Mouse (Mus musculus): ENCODE results near the gene Fgf14.

The Fgf14 gene

GRCm38 (mm10) chr14:124328391-124328790, 348.5 kb downstream of the Fgf14 start:
- Histone ChIP-seq H3K27me3 (ENCODE audit: control insufficient read depth, insufficient read depth, low read length, poor library complexity, severe bottlenecking) (no peaks in the 10 kb centered on the region), H3K36me3 (ENCODE audit: control insufficient read depth, insufficient read depth, low read length, poor library complexity, severe bottlenecking) (no peaks in the 10 kb centered on the region)
- DNase-seq (ENCODE audit: low read depth, low spot score), result no peak

GRCm38 (mm10) chr14:124319017-124319718, 357.8 kb downstream of the Fgf14 start:
- Histone ChIP-seq H3K36me3 (ENCODE audit: control insufficient read depth, insufficient read depth, low read length, poor library complexity, severe bottlenecking) (no peaks in the 10 kb centered on the region), H3K27me3 (ENCODE audit: control insufficient read depth, insufficient read depth, low read length, poor library complexity, severe bottlenecking) (no peaks in the 10 kb centered on the region; the same call in 1 of the 2 replicates)
- no peak for DNase-seq (ENCODE audit: low read depth, low spot score)

- DNase-seq (ENCODE audit: low read depth, low spot score), result no peak
- no peaks in the 10 kb centered on the region for H3K36me3 ChIP-seq (ENCODE audit: control insufficient read depth, insufficient read depth, low read length, poor library complexity, severe bottlenecking)
- no peaks in the 10 kb centered on the region; the same call in 1 of the 2 replicates for H3K27me3 ChIP-seq (ENCODE audit: control insufficient read depth, insufficient read depth, low read length, poor library complexity, severe bottlenecking)
These were observed 361.4 kb downstream of the Fgf14 start for GRCm38 (mm10) chr14:124315513-124315912.

GRCm38 (mm10) chr14:124287027-124287426, 389.9 kb downstream of the Fgf14 start:
- H3K36me3 ChIP-seq (ENCODE audit: control insufficient read depth, insufficient read depth, low read length, poor library complexity, severe bottlenecking), result no peaks in the 10 kb centered on the region
- H3K27me3 ChIP-seq (ENCODE audit: control insufficient read depth, insufficient read depth, low read length, poor library complexity, severe bottlenecking), result no peaks in the 10 kb centered on the region
- DNase-seq (ENCODE audit: low read depth, low spot score), result no peak

GRCm38 (mm10) chr14:124278384-124278944, 398.5 kb downstream of the Fgf14 start:
- Histone ChIP-seq H3K27me3 (ENCODE audit: control insufficient read depth, insufficient read depth, low read length, poor library complexity, severe bottlenecking) (no peaks in the 10 kb centered on the region), H3K36me3 (ENCODE audit: control insufficient read depth, insufficient read depth, low read length, poor library complexity, severe bottlenecking) (no peaks in the 10 kb centered on the region)
- no peak for DNase-seq (ENCODE audit: low read depth, low spot score)

- H3K27me3 ChIP-seq (ENCODE audit: control insufficient read depth, insufficient read depth, low read length, poor library complexity, severe bottlenecking), result no peaks in the 10 kb centered on the region
- no peak for DNase-seq (ENCODE audit: low read depth, low spot score)
- H3K36me3 ChIP-seq (ENCODE audit: control insufficient read depth, insufficient read depth, low read length, poor library complexity, severe bottlenecking), result no peaks in the 10 kb centered on the region
These were observed 409.9 kb downstream of the Fgf14 start for GRCm38 (mm10) chr14:124266977-124267376.

GRCm38 (mm10) chr14:124264541-124265059, 412.3 kb downstream of the Fgf14 start:
- Histone ChIP-seq H3K36me3 (ENCODE audit: control insufficient read depth, insufficient read depth, low read length, poor library complexity, severe bottlenecking) (no peaks in the 10 kb centered on the region), H3K27me3 (ENCODE audit: control insufficient read depth, insufficient read depth, low read length, poor library complexity, severe bottlenecking) (no peaks in the 10 kb centered on the region)
- DNase-seq (ENCODE audit: low read depth, low spot score), result no peak

- H3K27me3 ChIP-seq (ENCODE audit: control insufficient read depth, insufficient read depth, low read length, poor library complexity, severe bottlenecking), result no peaks in the 10 kb centered on the region
- DNase-seq (ENCODE audit: low read depth, low spot score), result no peak
- no peaks in the 10 kb centered on the region for H3K36me3 ChIP-seq (ENCODE audit: control insufficient read depth, insufficient read depth, low read length, poor library complexity, severe bottlenecking)
These were observed 413.7 kb downstream of the Fgf14 start for GRCm38 (mm10) chr14:124263199-124263598.

- Histone ChIP-seq H3K36me3 (ENCODE audit: control insufficient read depth, insufficient read depth, low read length, poor library complexity, severe bottlenecking) (no peaks in the 10 kb centered on the region), H3K27me3 (ENCODE audit: control insufficient read depth, insufficient read depth, low read length, poor library complexity, severe bottlenecking) (no peaks in the 10 kb centered on the region)
- DNase-seq (ENCODE audit: low read depth, low spot score), result no peak
These were observed 429.4 kb downstream of the Fgf14 start for GRCm38 (mm10) chr14:124247517-124247916.

- no peak for DNase-seq (ENCODE audit: low read depth, low spot score)
- H3K36me3 ChIP-seq (ENCODE audit: control insufficient read depth, insufficient read depth, low read length, poor library complexity, severe bottlenecking), result no peaks in the 10 kb centered on the region
- no peaks in the 10 kb centered on the region for H3K27me3 ChIP-seq (ENCODE audit: control insufficient read depth, insufficient read depth, low read length, poor library complexity, severe bottlenecking)
These were observed 453.5 kb downstream of the Fgf14 start for GRCm38 (mm10) chr14:124223445-124223844.

- Histone ChIP-seq H3K27me3 (ENCODE audit: control insufficient read depth, insufficient read depth, low read length, poor library complexity, severe bottlenecking) (no peaks in the 10 kb centered on the region), H3K36me3 (ENCODE audit: control insufficient read depth, insufficient read depth, low read length, poor library complexity, severe bottlenecking) (no peaks in the 10 kb centered on the region)
- DNase-seq (ENCODE audit: low read depth, low spot score), result no peak
These were observed 454.5 kb downstream of the Fgf14 start for GRCm38 (mm10) chr14:124222447-124222846.

- no peak for DNase-seq (ENCODE audit: low read depth, low spot score)
- no peaks in the 10 kb centered on the region for H3K36me3 ChIP-seq (ENCODE audit: control insufficient read depth, insufficient read depth, low read length, poor library complexity, severe bottlenecking)
- H3K27me3 ChIP-seq (ENCODE audit: control insufficient read depth, insufficient read depth, low read length, poor library complexity, severe bottlenecking), result no peaks in the 10 kb centered on the region
These were observed 455.9 kb downstream of the Fgf14 start for GRCm38 (mm10) chr14:124220979-124221378.

- no peaks in the 10 kb centered on the region for H3K27me3 ChIP-seq (ENCODE audit: control insufficient read depth, insufficient read depth, low read length, poor library complexity, severe bottlenecking)
These were observed 481.1 kb downstream of the Fgf14 start for GRCm38 (mm10) chr14:124195806-124196205.

GRCm38 (mm10) chr14:124195331-124195730, 481.6 kb downstream of the Fgf14 start:
- H3K36me3 ChIP-seq (ENCODE audit: control insufficient read depth, insufficient read depth, low read length, poor library complexity, severe bottlenecking), result no peaks in the 10 kb centered on the region
- no peak for DNase-seq (ENCODE audit: low read depth, low spot score)
- H3K27me3 ChIP-seq (ENCODE audit: control insufficient read depth, insufficient read depth, low read length, poor library complexity, severe bottlenecking), result no peaks in the 10 kb centered on the region

More at GRCm38 (mm10) chr14:124195806-124196205, 481.1 kb downstream of the Fgf14 start:
- DNase-seq (ENCODE audit: low read depth, low spot score), result no peak
- H3K36me3 ChIP-seq (ENCODE audit: control insufficient read depth, insufficient read depth, low read length, poor library complexity, severe bottlenecking), result no peaks in the 10 kb centered on the region

- Histone ChIP-seq H3K27me3 (ENCODE audit: control insufficient read depth, insufficient read depth, low read length, poor library complexity, severe bottlenecking) (no peaks in the 10 kb centered on the region), H3K36me3 (ENCODE audit: control insufficient read depth, insufficient read depth, low read length, poor library complexity, severe bottlenecking) (no peaks in the 10 kb centered on the region)
- DNase-seq (ENCODE audit: low read depth, low spot score), result no peak
These were observed 484.1 kb downstream of the Fgf14 start for GRCm38 (mm10) chr14:124192815-124193142.
